Mouse (Mus musculus) forebrain, embryonic 13.5 days (tissue): Measurements from ENCODE around the gene Grin3b. TPM values are rescaled to one million over a fixed set of nuclear protein-coding genes. Genes with fewer than 3 reads are reported as not detected.
"Not testable (repeated sequence)": the region's sequence is repeated elsewhere in the genome, so short reads cannot be mapped to it uniquely, and the experiment has no call there.

Source experiments
- ATAC-seq: fragments of 200-750 bp; cut with Nextera tagmentation; 2 replicates; pipeline ENCODE4 v1.8.0; 2017
- H3K27ac ChIP-seq: fragments of 300-500 bp; sonication (generic); 2 replicates; pipeline ENCODE4 v1.5.1; 2015; ENCODE audit warnings: inconsistent platforms, mild to moderate bottlenecking, moderate library complexity
- H3K27me3 ChIP-seq: fragments of 300-500 bp; sonication (generic); 2 replicates; pipeline ENCODE4 v1.6.1; 2015; ENCODE audit warnings: mild to moderate bottlenecking, inconsistent platforms
- H3K36me3 ChIP-seq: fragments of 300-500 bp; sonication (generic); 2 replicates; pipeline ENCODE4 v1.6.1; 2015; ENCODE audit warnings: mild to moderate bottlenecking, inconsistent platforms; ENCODE audit not compliant: poor library complexity, severe bottlenecking
- H3K4me1 ChIP-seq: fragments of 300-500 bp; sonication (generic); 2 replicates; pipeline ENCODE4 v1.6.1; 2015; ENCODE audit warnings: inconsistent platforms
- H3K4me2 ChIP-seq: fragments of 300-500 bp; sonication (generic); 2 replicates; pipeline ENCODE4 v1.6.1; 2015; ENCODE audit warnings: inconsistent platforms, mild to moderate bottlenecking, moderate library complexity
- H3K4me3 ChIP-seq: fragments of 300-500 bp; sonication (generic); 2 replicates; pipeline ENCODE4 v1.5.1; 2015; ENCODE audit warnings: mild to moderate bottlenecking, inconsistent platforms
- H3K9ac ChIP-seq: fragments of 300-500 bp; sonication (generic); 2 replicates; pipeline ENCODE4 v1.6.1; 2015; ENCODE audit warnings: mild to moderate bottlenecking, inconsistent platforms
- H3K9me3 ChIP-seq: fragments of 300-500 bp; sonication (generic); replicated peaks from 2 replicates; pipeline ENCODE4 v1.6.1; 2016; ENCODE audit warnings: inconsistent platforms
- WGBS: fragments of 180-500 bp; shearing (Covaris S2); methylation state at CpG from one replicate; pipeline ENCODE4 v1.1.7; 2015; 5-methylcytosine and 5-hydroxymethylcytosine counted together
- polyA plus RNA-seq: library from polyadenylated mRNA; unstranded; fragments of >200 nt; fragmentation: Nextera tagmentation; extraction: Ambion mirVana; gene quantifications from 2 replicates; pipeline ENCODE4 v1.2.1, GENCODE M21; 2015

The Grin3b gene
- polyA plus RNA-seq, 1 experiment from 2014 or later: 0.57 TPM

GRCm38 (mm10) chr10:79958140-79958816 lies 12.2 kb upstream of the Grin3b start:
- Histone ChIP-seq H3K27me3 (0 out of 2 replicates have a peak, but pooled peaks cover 5% of the 10 kb centered on the region), H3K9ac (no peak overlapping the region), H3K36me3 (peaks cover 22% of the 10 kb centered on the region), H3K4me1 (peaks cover 15% of the 10 kb centered on the region), H3K9me3 (no peaks in the 10 kb centered on the region), H3K27ac (no peak overlapping the region), H3K4me2 (peak overlapping the region; percentile 25), H3K4me3 (no peak overlapping the region)
- no peak for ATAC-seq
- WGBS: 16% methylated on average over 21 of the region's 21 CpGs

GRCm38 (mm10) chr10:79959412-79959811 lies 11.1 kb upstream of the Grin3b start:
- not testable (repeated sequence) for H3K9me3 ChIP-seq, H3K9ac ChIP-seq, H3K27ac ChIP-seq, H3K27me3 ChIP-seq
- H3K4me3 ChIP-seq: peak overlapping the region; percentile 97
- 69% methylated on average over 5 of the region's 10 CpGs for WGBS
- ATAC-seq: peak; percentile 48; the same call in 1 of the 2 replicates
- H3K4me2 ChIP-seq: peak overlapping the region; percentile 93
- H3K4me1 ChIP-seq: peaks cover 15% of the 10 kb centered on the region
- peaks cover 29% of the 10 kb centered on the region for H3K36me3 ChIP-seq

DNA sequence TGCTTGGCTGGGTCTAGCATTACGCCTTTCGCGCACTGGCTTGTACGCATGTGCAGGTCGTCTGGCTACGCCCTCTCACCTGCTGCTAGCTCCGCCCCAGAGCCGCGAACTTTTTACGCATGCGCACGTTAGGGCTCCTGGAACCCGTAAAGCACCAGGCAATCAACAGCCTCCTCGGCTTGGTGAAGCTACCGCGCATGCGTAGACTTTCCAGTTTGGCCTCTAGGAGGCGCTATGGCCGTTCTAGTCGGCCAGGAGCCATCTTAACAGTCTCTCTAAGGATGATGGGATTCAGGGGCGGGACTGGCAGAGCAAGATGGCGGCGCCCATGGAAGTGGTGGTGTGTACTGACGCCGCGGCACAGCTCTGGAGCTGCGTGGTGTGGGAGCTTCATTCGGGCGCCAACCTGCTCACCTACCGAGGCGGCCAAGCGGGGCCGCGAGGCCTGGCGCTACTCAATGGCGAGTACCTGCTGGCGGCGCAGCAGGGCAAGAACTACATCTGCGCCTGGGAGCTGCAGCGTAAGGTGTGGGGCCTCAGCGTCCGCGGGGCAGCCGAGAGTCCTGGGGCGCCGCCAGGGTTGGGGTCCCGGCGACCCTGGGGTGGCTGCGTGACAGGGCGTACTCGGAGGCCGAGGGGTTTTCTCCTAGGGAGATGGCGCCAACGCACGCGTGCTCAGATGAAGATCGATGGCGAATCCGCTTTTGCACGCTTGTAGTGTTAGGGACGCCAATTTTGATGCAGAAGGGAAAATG lies 10.5 kb upstream of the Grin3b start, which contains the start of gene Wdr18:
TSS of gene Wdr18 (plus strand) at position 306 of the 755 bp plus-strand sequence.
- no peaks in the 10 kb centered on the region for H3K9me3 ChIP-seq
- 0 out of 2 replicates have a peak, but pooled peaks cover 5% of the 10 kb centered on the region for H3K27me3 ChIP-seq
- peak within 1 kb of the TSS; percentile 93 for H3K4me2 ChIP-seq
- peak; percentile 98 for ATAC-seq
- peak within 1 kb of the TSS; percentile 79 for H3K9ac ChIP-seq
- peaks cover 35% of the 10 kb centered on the region for H3K36me3 ChIP-seq
- peaks cover 15% of the 10 kb centered on the region for H3K4me1 ChIP-seq
- H3K27ac ChIP-seq: peak within 1 kb of the TSS; percentile 41
- under 1% methylated on average over 61 of the region's 61 CpGs for WGBS
- H3K4me3 ChIP-seq: peak within 1 kb of the TSS; percentile 97

- no peak for ATAC-seq
- Histone ChIP-seq H3K36me3 (peaks cover 43% of the 10 kb centered on the region), H3K4me1 (peaks cover 15% of the 10 kb centered on the region), H3K27me3 (0 out of 2 replicates have a peak, but pooled peaks cover 5% of the 10 kb centered on the region), H3K9ac (peak overlapping the region; percentile 79), H3K9me3 (no peaks in the 10 kb centered on the region), H3K4me2 (peak overlapping the region; percentile 93), H3K27ac (no peak overlapping the region), H3K4me3 (peak overlapping the region; percentile 97)
- WGBS: 15% methylated on average over 10 of the region's 10 CpGs
Observed at GRCm38 (mm10) chr10:79960671-79961294, 9.7 kb upstream of the Grin3b start.

- 95% methylated on average over 7 of the region's 7 CpGs for WGBS
- no peak overlapping the region for H3K27ac ChIP-seq
- H3K4me3 ChIP-seq: no peak overlapping the region
- H3K9ac ChIP-seq: no peak overlapping the region
- no peaks in the 10 kb centered on the region for H3K9me3 ChIP-seq
- peaks cover 8% of the 10 kb centered on the region for H3K27me3 ChIP-seq
- peaks cover 11% of the 10 kb centered on the region for H3K4me1 ChIP-seq
- ATAC-seq: no peak
- H3K36me3 ChIP-seq: peaks cover 74% of the 10 kb centered on the region
- no peak overlapping the region for H3K4me2 ChIP-seq
Observed at GRCm38 (mm10) chr10:79964727-79965126, 5.8 kb upstream of the Grin3b start.

DNA sequence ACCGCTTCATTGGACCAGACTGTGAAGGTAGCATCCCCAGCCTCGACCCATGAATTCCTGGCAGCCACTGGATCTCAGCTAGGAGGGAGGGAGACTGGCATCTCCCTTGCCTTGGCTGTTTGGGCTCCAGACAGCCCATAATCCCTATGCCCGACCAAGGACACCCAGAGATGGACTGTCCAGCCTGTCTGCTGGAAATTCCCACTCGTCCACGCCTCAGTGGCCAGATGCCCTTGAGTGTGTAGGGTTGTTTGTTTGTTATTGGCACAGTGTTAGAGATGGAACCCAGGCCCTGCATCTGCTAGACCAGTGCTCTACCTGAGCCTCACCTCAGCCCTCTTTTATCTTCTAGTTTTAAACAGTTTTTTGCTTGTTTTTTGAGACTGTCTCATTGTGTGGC lies 5.2 kb upstream of the Grin3b start:
- Histone ChIP-seq H3K36me3 (peaks cover 74% of the 10 kb centered on the region), H3K27me3 (peaks cover 14% of the 10 kb centered on the region), H3K4me1 (peaks cover 11% of the 10 kb centered on the region), H3K27ac (no peak overlapping the region), H3K9ac (no peak overlapping the region), H3K9me3 (no peaks in the 10 kb centered on the region), H3K4me3 (no peak overlapping the region), H3K4me2 (no peak overlapping the region)
- no peak for ATAC-seq
- WGBS: 87% methylated on average over 5 of the region's 5 CpGs

DNA sequence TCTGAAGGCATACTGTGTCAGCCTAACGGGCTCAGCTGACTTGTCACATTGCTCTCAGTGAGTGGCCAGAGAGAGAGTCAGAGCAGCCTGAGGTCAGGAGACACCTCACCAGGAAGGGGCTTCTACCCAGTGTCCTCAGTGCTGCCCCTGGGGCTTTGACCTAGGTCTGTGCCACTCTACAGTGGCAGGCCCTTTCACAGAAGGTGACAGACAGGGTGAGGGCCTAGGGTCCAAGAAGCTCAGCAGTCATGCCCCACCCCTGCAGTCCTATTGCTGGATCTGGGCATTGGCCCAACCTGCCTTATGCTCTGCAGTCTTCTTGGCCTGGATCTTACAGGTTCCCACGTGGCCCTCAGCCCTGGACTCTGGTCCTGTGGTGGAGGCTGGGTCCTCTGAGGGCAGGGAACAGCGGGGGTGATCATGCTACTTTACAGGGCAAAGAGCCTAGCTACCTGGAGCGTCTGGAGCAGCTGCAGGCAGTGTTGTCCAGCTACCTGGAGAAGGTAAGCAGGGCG lies 3.6 kb upstream of the Grin3b start:
- H3K36me3 ChIP-seq: peaks cover 69% of the 10 kb centered on the region
- H3K4me2 ChIP-seq: no peak overlapping the region
- 91% methylated on average over 5 of the region's 5 CpGs for WGBS
- peaks cover 7% of the 10 kb centered on the region for H3K4me1 ChIP-seq
- H3K27ac ChIP-seq: no peak overlapping the region
- no peak overlapping the region for H3K4me3 ChIP-seq
- no peak for ATAC-seq
- H3K27me3 ChIP-seq: peaks cover 30% of the 10 kb centered on the region
- H3K9ac ChIP-seq: no peak overlapping the region
- no peaks in the 10 kb centered on the region for H3K9me3 ChIP-seq

DNA sequence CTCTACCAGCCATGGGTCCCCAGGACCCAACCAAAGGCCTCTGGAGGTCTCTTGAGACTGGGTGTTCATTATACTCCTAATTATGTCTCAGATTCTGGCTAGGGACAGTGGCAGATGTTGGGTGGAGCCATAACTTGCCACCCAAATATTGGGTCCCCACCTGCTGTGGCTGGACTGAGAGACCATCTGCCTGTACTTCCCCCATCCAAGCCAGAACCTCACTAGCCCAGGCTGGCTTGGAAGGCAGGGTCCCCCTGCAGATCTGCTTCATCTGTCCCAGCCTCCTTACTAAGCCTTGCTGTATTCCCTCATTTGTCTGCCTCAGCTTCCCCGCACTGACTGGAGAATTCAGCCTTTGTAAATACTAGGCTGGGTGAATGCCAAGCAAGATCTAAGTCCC lies 2.3 kb upstream of the Grin3b start:
- WGBS: 77% methylated on average over 1 of the region's 1 CpGs
- Histone ChIP-seq H3K27ac (no peak overlapping the region), H3K4me2 (no peak overlapping the region), H3K36me3 (peaks cover 57% of the 10 kb centered on the region), H3K9ac (no peak overlapping the region), H3K4me1 (peaks cover 7% of the 10 kb centered on the region), H3K4me3 (no peak overlapping the region), H3K9me3 (no peaks in the 10 kb centered on the region), H3K27me3 (peaks cover 41% of the 10 kb centered on the region)
- no peak for ATAC-seq

DNA sequence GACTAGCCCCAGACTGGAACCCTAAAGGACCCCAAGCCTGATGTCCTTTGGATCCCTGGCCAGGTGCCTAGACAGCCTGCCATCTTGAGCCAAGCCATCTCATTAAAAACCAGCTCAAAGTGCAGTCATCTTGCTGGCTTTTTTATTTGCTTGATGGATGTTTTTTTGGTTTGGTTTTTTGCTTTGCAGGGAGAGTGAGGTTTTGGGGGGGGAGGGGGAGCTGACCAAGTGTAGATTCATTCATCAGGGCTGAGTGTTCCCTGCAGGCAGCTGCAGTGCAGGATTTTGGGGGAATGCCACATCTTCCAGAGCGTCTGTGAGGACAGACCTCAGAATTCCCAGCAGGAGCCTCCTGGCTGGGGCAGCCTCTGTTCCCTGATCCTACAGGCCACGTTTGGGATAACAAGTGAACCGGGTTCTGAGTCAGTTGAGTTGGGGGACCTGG lies 1.4 kb upstream of the Grin3b start:
- 11% methylated on average over 3 of the region's 3 CpGs for WGBS
- Histone ChIP-seq H3K9me3 (no peaks in the 10 kb centered on the region), H3K27ac (no peak overlapping the region), H3K4me3 (no peak overlapping the region), H3K36me3 (peaks cover 55% of the 10 kb centered on the region), H3K27me3 (peaks cover 47% of the 10 kb centered on the region), H3K4me1 (peaks cover 7% of the 10 kb centered on the region), H3K4me2 (no peak overlapping the region), H3K9ac (no peak overlapping the region)
- ATAC-seq: no peak

DNA sequence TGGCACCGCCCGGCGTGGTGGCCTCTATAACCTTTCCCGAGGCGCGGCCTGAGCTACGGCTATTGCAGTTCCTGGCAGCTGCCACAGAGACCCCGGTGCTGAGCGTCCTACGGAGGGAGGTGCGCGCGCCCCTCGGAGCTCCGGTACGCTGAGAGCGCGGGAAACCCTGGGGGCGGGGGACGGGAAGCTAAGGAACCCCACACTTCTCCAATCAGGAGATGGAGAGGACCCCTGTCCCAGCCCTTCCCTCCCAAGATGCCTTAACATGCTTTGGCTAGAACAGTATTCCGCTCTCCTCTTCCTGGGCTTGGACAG lies 625 bp downstream of the Grin3b start:
- H3K4me3 ChIP-seq: peak overlapping the region; percentile 30
- H3K9ac ChIP-seq: peak overlapping the region; percentile 58
- peaks cover 55% of the 10 kb centered on the region for H3K36me3 ChIP-seq
- H3K27me3 ChIP-seq: peaks cover 47% of the 10 kb centered on the region
- ATAC-seq: no peak
- no peak overlapping the region for H3K27ac ChIP-seq
- peaks cover 7% of the 10 kb centered on the region for H3K4me1 ChIP-seq
- H3K4me2 ChIP-seq: peak overlapping the region; percentile 58
- 4% methylated on average over 21 of the region's 21 CpGs for WGBS
- H3K9me3 ChIP-seq: no peaks in the 10 kb centered on the region

DNA sequence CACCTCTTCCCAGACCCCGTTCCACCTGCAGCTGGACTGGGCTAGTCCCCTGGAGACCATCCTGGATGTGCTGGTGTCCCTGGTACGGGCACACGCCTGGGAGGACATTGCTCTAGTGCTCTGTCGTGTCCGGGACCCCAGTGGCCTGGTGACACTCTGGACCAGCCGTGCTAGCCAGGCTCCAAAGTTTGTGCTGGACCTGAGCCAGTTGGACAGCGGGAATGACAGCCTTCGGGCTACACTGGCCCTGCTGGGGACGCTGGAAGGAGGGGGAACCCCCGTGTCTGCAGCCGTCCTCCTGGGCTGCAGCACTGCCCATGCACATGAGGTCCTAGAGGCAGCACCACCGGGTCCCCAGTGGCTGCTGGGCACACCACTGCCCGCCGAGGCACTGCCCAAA lies 2.3 kb downstream of the Grin3b start:
- H3K4me2 ChIP-seq: no peak overlapping the region
- peaks cover 47% of the 10 kb centered on the region for H3K27me3 ChIP-seq
- WGBS: 64% methylated on average over 14 of the region's 14 CpGs
- no peak overlapping the region for H3K9ac ChIP-seq
- H3K4me3 ChIP-seq: no peak overlapping the region
- no peak for ATAC-seq
- H3K27ac ChIP-seq: no peak overlapping the region
- peaks cover 55% of the 10 kb centered on the region for H3K36me3 ChIP-seq
- H3K4me1 ChIP-seq: peaks cover 7% of the 10 kb centered on the region
- no peaks in the 10 kb centered on the region for H3K9me3 ChIP-seq

DNA sequence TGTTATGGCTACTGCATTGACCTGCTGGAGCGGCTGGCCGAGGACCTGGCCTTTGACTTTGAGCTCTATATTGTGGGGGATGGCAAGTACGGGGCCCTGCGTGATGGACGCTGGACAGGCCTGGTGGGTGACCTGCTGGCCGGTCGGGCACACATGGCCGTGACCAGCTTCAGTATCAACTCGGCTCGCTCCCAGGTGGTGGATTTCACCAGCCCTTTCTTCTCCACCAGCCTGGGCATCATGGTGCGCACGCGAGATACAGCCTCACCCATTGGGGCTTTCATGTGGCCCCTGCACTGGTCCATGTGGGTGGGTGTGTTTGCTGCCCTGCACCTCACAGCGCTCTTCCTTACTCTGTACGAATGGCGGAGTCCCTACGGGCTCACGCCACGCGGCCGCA lies 3.6 kb downstream of the Grin3b start:
- H3K27ac ChIP-seq: no peak overlapping the region
- H3K27me3 ChIP-seq: peaks cover 45% of the 10 kb centered on the region
- no peaks in the 10 kb centered on the region for H3K9me3 ChIP-seq
- H3K36me3 ChIP-seq: peaks cover 57% of the 10 kb centered on the region
- no peak overlapping the region for H3K4me2 ChIP-seq
- ATAC-seq: no peak
- H3K9ac ChIP-seq: no peak overlapping the region
- peaks cover 7% of the 10 kb centered on the region for H3K4me1 ChIP-seq
- no peak overlapping the region for H3K4me3 ChIP-seq
- 89% methylated on average over 21 of the region's 21 CpGs for WGBS
